Mouse (Mus musculus): Measurements from ENCODE around the gene Ubqln2. TPM values are rescaled to one million over a fixed set of nuclear protein-coding genes. Genes with fewer than 3 reads are reported as not detected.

Gene Ubqln2
- total RNA-seq (2012; rRNA removed) (not detected in 2 replicates), total RNA-seq (2014; rRNA removed) (not detected in 2 replicates), polyA plus RNA-seq (2012; ENCODE audit: insufficient read length, low read depth) (not detected in 2 replicates)

- no peak within 1 kb of the TSS for H3K4me3 ChIP-seq (replicated peaks in 1 of 3; ENCODE audit: low read depth in 2 of 3, low read length in 2 of 3, poor library complexity in 1 of 3)
- no peaks in the 10 kb centered on the region for H3K79me2 ChIP-seq (replicated peaks; ENCODE audit: control insufficient read depth, extremely low read depth, insufficient read depth, poor library complexity, severe bottlenecking)
- TF ChIP-seq ETS1 (conservative IDR thresholded peaks at IDR 0.05; ENCODE audit: low read depth, low read length) (no peak), BHLHE40 (IDR thresholded peaks at IDR 0.05; ENCODE audit: low read depth, low read length) (no peak), CHD1 (IDR thresholded peaks at IDR 0.05; ENCODE audit: low read depth, low read length) (no peak), E2F4 (IDR thresholded peaks at IDR 0.05; ENCODE audit: insufficient replicate concordance, low read depth, low read length) (no peak), USF1 (IDR thresholded peaks at IDR 0.05; ENCODE audit: low read depth, low read length) (no peak), MEF2A (IDR thresholded peaks at IDR 0.05; ENCODE audit: borderline replicate concordance, low read depth, low read length) (no peak), EP300 (IDR thresholded peaks at IDR 0.05; ENCODE audit: low read length) (no peak), SMC3 (IDR thresholded peaks at IDR 0.05; ENCODE audit: low read depth, low read length) (no peak), TCF12 (IDR thresholded peaks at IDR 0.05; ENCODE audit: low read depth, low read length) (no peak), NRF1 (IDR thresholded peaks at IDR 0.05; ENCODE audit: low read depth, low read length) (no peak), GABPA (IDR thresholded peaks at IDR 0.05; ENCODE audit: insufficient replicate concordance, low read depth, low read length) (no peak), MAFK (IDR thresholded peaks at IDR 0.05; ENCODE audit: insufficient replicate concordance, low read length) (no peak), MYC (IDR thresholded peaks at IDR 0.05; ENCODE audit: low read depth, low read length) (no peak), JUND (conservative IDR thresholded peaks at IDR 0.05; ENCODE audit: low read depth, low read length) (no peak), UBTF (IDR thresholded peaks at IDR 0.05; ENCODE audit: low read depth, low read length) (no peak), NELFE (IDR thresholded peaks at IDR 0.05; ENCODE audit: low read depth, low read length) (no peak), IRF4 (IDR thresholded peaks at IDR 0.05; ENCODE audit: low read depth, low read length) (no peak)
- peaks cover 16% of the 10 kb centered on the region for H3K9me3 ChIP-seq (replicated peaks; ENCODE audit: low read length)
- dilution Hi-C loops (cut with MboI; ENCODE audit: extremely low pct_ligation_motif_present, extremely low pct_unique_long_range_greater_than_20kb, low sequenced_read_pairs) (no loop called here), in situ Hi-C loops (cut with MboI; ENCODE audit: low pct_ligation_motif_present, low pct_unique_long_range_greater_than_20kb, low sequenced_read_pairs) (no loop called here)
- no peak within 1 kb of the TSS for H3K9ac ChIP-seq (ENCODE audit: insufficient read depth, low read depth)
- DNase-seq (ENCODE audit: extremely low read depth) = no peak
- H3K27ac ChIP-seq (ENCODE audit: insufficient read depth, low read depth) = no peak within 1 kb of the TSS
- no peak within 1 kb of the TSS for H3K4me2 ChIP-seq (ENCODE audit: insufficient read depth, low read depth, poor library complexity, severe bottlenecking)
- H3K36me3 ChIP-seq (replicated peaks in 1 of 2; ENCODE audit: control insufficient read depth in 1 of 2, insufficient read depth in 1 of 2, low read length in 1 of 2) = no peaks in the 10 kb centered on the region
- no peaks in the 10 kb centered on the region for H3K4me1 ChIP-seq (ENCODE audit: control insufficient read depth in 1 of 2, insufficient read depth in 2 of 2)
- no peaks in the 10 kb centered on the region for H3K27me3 ChIP-seq (replicated peaks)
These were observed at the start of gene Ubqln2 for GRCm38 (mm10) chrX:153497688-153498516. Gene Ubqln2 (plus strand): TSS chrX:153498227.

DNA sequence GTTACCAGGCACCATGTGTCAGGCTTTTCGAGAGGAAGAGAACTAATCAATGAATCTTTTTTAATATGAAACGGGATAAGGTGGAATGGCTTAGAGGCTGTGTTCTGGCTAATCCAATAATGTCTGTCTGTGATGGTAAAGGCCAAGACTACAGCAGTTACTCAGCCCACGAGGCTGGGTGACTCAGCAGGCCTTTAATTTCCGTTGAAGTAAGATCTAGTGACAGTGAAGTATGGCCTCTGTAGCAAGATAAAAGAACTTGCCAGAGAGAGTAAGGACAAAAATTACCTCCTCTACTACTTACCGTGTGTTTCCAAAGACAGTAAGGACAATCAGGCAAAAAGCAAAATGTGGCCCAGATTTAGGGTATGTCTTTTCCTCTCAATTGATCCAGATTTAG is 46.1 kb upstream of the Ubqln2 start:
- Histone ChIP-seq H3K4me1 (ENCODE audit: control insufficient read depth in 1 of 2, insufficient read depth in 2 of 2) (no peaks in the 10 kb centered on the region), H3K9me3 (replicated peaks; ENCODE audit: low read length) (no peaks in the 10 kb centered on the region), H3K79me2 (replicated peaks; ENCODE audit: control insufficient read depth, extremely low read depth, insufficient read depth, poor library complexity, severe bottlenecking) (no peaks in the 10 kb centered on the region), H3K27ac (ENCODE audit: insufficient read depth, low read depth) (no peak overlapping the region), H3K27me3 (replicated peaks) (no peaks in the 10 kb centered on the region), H3K4me3 (replicated peaks in 1 of 3; ENCODE audit: low read depth in 2 of 3, low read length in 2 of 3, poor library complexity in 1 of 3) (no peak overlapping the region), H3K36me3 (replicated peaks in 1 of 2; ENCODE audit: control insufficient read depth in 1 of 2, insufficient read depth in 1 of 2, low read length in 1 of 2) (no peaks in the 10 kb centered on the region), H3K4me2 (ENCODE audit: insufficient read depth, low read depth, poor library complexity, severe bottlenecking) (no peak overlapping the region), H3K9ac (ENCODE audit: insufficient read depth, low read depth) (no peak overlapping the region)
- in situ Hi-C loops (cut with MboI; ENCODE audit: low pct_ligation_motif_present, low pct_unique_long_range_greater_than_20kb, low sequenced_read_pairs) (no loop called here), dilution Hi-C loops (cut with MboI; ENCODE audit: extremely low pct_ligation_motif_present, extremely low pct_unique_long_range_greater_than_20kb, low sequenced_read_pairs) (no loop called here)
- TF ChIP-seq GABPA (IDR thresholded peaks at IDR 0.05; ENCODE audit: insufficient replicate concordance, low read depth, low read length) (no peak), IRF4 (IDR thresholded peaks at IDR 0.05; ENCODE audit: low read depth, low read length) (no peak), TBP (conservative IDR thresholded peaks at IDR 0.05; ENCODE audit: low read depth, low read length) (no peak), USF2 (conservative IDR thresholded peaks at IDR 0.05; ENCODE audit: low read depth, low read length) (no peak), CHD1 (IDR thresholded peaks at IDR 0.05; ENCODE audit: low read depth, low read length) (no peak), UBTF (IDR thresholded peaks at IDR 0.05; ENCODE audit: low read depth, low read length) (no peak), JUND (conservative IDR thresholded peaks at IDR 0.05; ENCODE audit: low read depth, low read length) (no peak), ZC3H11A (IDR thresholded peaks at IDR 0.05; ENCODE audit: low read depth, low read length) (no peak), MXI1 (IDR thresholded peaks at IDR 0.05; ENCODE audit: low read depth, low read length) (no peak), MEF2A (IDR thresholded peaks at IDR 0.05; ENCODE audit: borderline replicate concordance, low read depth, low read length) (no peak), HCFC1 (IDR thresholded peaks at IDR 0.05; ENCODE audit: low read depth, low read length) (no peak), RAD21 (IDR thresholded peaks at IDR 0.05; ENCODE audit: low read depth, low read length) (no peak), BHLHE40 (IDR thresholded peaks at IDR 0.05; ENCODE audit: low read depth, low read length) (no peak), ELF1 (IDR thresholded peaks at IDR 0.05; ENCODE audit: low read depth, low read length) (no peak), RCOR1 (conservative IDR thresholded peaks at IDR 0.05; ENCODE audit: low read depth, low read length) (no peak)
- no peak for DNase-seq (ENCODE audit: extremely low read depth)
